Mouse (Mus musculus): Measurements from ENCODE around the gene Iars2. TPM values are rescaled to one million over a fixed set of nuclear protein-coding genes. Genes with fewer than 3 reads are reported as not detected.

The Iars2 gene
- total and polyA plus RNA-seq, 3 experiments = 39.9 to 43.9 TPM; not detected in 1

- Histone ChIP-seq H3K4me1 (ENCODE audit: control insufficient read depth in 1 of 2, insufficient read depth in 2 of 2, low read length in 2 of 2) (no peaks in the 10 kb centered on the region), H3K9ac (ENCODE audit: control insufficient read depth, low read depth, low read length, poor library complexity, severe bottlenecking) (no peak overlapping the region), H3K36me3 (ENCODE audit: control insufficient read depth in 1 of 2, insufficient read depth in 2 of 2, low read length in 2 of 2) (peaks cover 0 to 8% of the 10 kb centered on the region in 2 experiments; a peak in 2 of 4 replicates), H3K27me3 (ENCODE audit: control insufficient read depth in 1 of 2, insufficient read depth in 2 of 2, low read length in 2 of 2) (no peaks in the 10 kb centered on the region), H3K27ac (ENCODE audit: control insufficient read depth, low read depth, low read length) (no peak overlapping the region), H3K79me2 (ENCODE audit: control insufficient read depth, insufficient read depth, low read length, poor library complexity) (no peaks in the 10 kb centered on the region), H3K9me3 (replicated peaks; ENCODE audit: insufficient read depth, low read length) (no peaks in the 10 kb centered on the region), H3K4me3 (ENCODE audit: control insufficient read depth in 1 of 2, insufficient read depth in 1 of 2, low read depth in 2 of 2, low read length in 2 of 2) (no peak overlapping the region)
- DNase-seq (ENCODE audit: low read depth, low spot score) = no peak
- TF ChIP-seq USF2 (IDR thresholded peaks at IDR 0.05; ENCODE audit: borderline replicate concordance in 1 of 2, insufficient read depth in 1 of 2, low read depth in 1 of 2, low read length in 2 of 2) = no peak
- TF ChIP-seq KAT2A (conservative IDR thresholded peaks at IDR 0.05; ENCODE audit: low read depth, low read length) = no peak
- TF ChIP-seq USF1 (IDR thresholded peaks at IDR 0.05; ENCODE audit: low read depth, low read length) = no peak
- TF ChIP-seq ETS1 (IDR thresholded peaks at IDR 0.05; ENCODE audit: low read depth, low read length) = no peak
- TF ChIP-seq ZKSCAN1 (IDR thresholded peaks at IDR 0.05; ENCODE audit: low read depth, low read length) = no peak
- TF ChIP-seq TBP (IDR thresholded peaks at IDR 0.05; ENCODE audit: low read depth, low read length) = no peak
- TF ChIP-seq RCOR1 (IDR thresholded peaks at IDR 0.05; ENCODE audit: low read depth, low read length) = no peak
- TF ChIP-seq UBTF (IDR thresholded peaks at IDR 0.05; ENCODE audit: borderline replicate concordance, insufficient read depth, low read depth, low read length) = no peak
- TF ChIP-seq ZNF384 (IDR thresholded peaks at IDR 0.05; ENCODE audit: low read depth, low read length) = no peak
- TF ChIP-seq NELFE (IDR thresholded peaks at IDR 0.05; ENCODE audit: low read depth, low read length) = no peak
- no peak for TF ChIP-seq HCFC1 (IDR thresholded peaks at IDR 0.05; ENCODE audit: low read depth, low read length)
- no peak for TF ChIP-seq MEF2A (IDR thresholded peaks at IDR 0.05; ENCODE audit: extremely low read depth, insufficient replicate concordance, low read depth, low read length, poor library complexity, severe bottlenecking)
- no peak for TF ChIP-seq POLR2AphosphoS5 (IDR thresholded peaks at IDR 0.05; ENCODE audit: borderline replicate concordance, low read depth, low read length)
- no peak for TF ChIP-seq BHLHE40 (IDR thresholded peaks at IDR 0.05; ENCODE audit: borderline replicate concordance, low read depth, low read length)
Measured at GRCm38 (mm10) chr1:185298496-185298895, 30.7 kb downstream of the Iars2 start.

GRCm38 (mm10) chr1:185296850-185297249, 32.3 kb downstream of the Iars2 start:
- H3K4me1 ChIP-seq (ENCODE audit: control insufficient read depth in 1 of 2, insufficient read depth in 2 of 2, low read length in 2 of 2) = no peaks in the 10 kb centered on the region
- no peak overlapping the region for H3K9ac ChIP-seq (ENCODE audit: control insufficient read depth, low read depth, low read length, poor library complexity, severe bottlenecking)
- DNase-seq (ENCODE audit: low read depth, low spot score) = no peak
- no peak overlapping the region for H3K27ac ChIP-seq (ENCODE audit: control insufficient read depth, low read depth, low read length)
- no peaks in the 10 kb centered on the region for H3K27me3 ChIP-seq (ENCODE audit: control insufficient read depth in 1 of 2, insufficient read depth in 2 of 2, low read length in 2 of 2)
- no peaks in the 10 kb centered on the region for H3K9me3 ChIP-seq (replicated peaks; ENCODE audit: insufficient read depth, low read length)
- peaks cover 0 to 8% of the 10 kb centered on the region in 2 experiments; a peak in 2 of 4 replicates for H3K36me3 ChIP-seq (ENCODE audit: control insufficient read depth in 1 of 2, insufficient read depth in 2 of 2, low read length in 2 of 2)
- TF ChIP-seq POLR2AphosphoS2 (IDR thresholded peaks at IDR 0.05; ENCODE audit: low read length) (no peak), POLR2A (IDR thresholded peaks at IDR 0.05; ENCODE audit: control insufficient read depth in 1 of 2, insufficient read depth in 1 of 2, low read depth in 1 of 2, low read length in 2 of 2, poor library complexity in 1 of 2) (no peak), MAX (IDR thresholded peaks at IDR 0.05; ENCODE audit: low read length) (no peak), MYC (IDR thresholded peaks at IDR 0.05; ENCODE audit: low read depth, low read length) (no peak), TCF12 (IDR thresholded peaks at IDR 0.05; ENCODE audit: low read depth, low read length) (no peak), CTCF (IDR thresholded peaks at IDR 0.05 in 2 of 3, conservative IDR thresholded peaks at IDR 0.05 in 1 of 3; ENCODE audit: control insufficient read depth in 1 of 3, insufficient read depth in 1 of 3, low read depth in 2 of 3, low read length in 3 of 3, poor library complexity in 1 of 3, severe bottlenecking in 1 of 3) (no peak), E2F4 (IDR thresholded peaks at IDR 0.05; ENCODE audit: borderline replicate concordance, low read depth, low read length) (no peak), ZC3H11A (IDR thresholded peaks at IDR 0.05; ENCODE audit: low read depth, low read length) (no peak), ETS1 (IDR thresholded peaks at IDR 0.05; ENCODE audit: low read depth, low read length) (no peak), JUND (IDR thresholded peaks at IDR 0.05; ENCODE audit: low read depth, low read length) (no peak), SIN3A (IDR thresholded peaks at IDR 0.05; ENCODE audit: low read length) (no peak), CHD2 (IDR thresholded peaks at IDR 0.05; ENCODE audit: low read length) (no peak), BHLHE40 (IDR thresholded peaks at IDR 0.05; ENCODE audit: borderline replicate concordance, low read depth, low read length) (no peak), TBP (IDR thresholded peaks at IDR 0.05; ENCODE audit: low read depth, low read length) (no peak)
- no peaks in the 10 kb centered on the region for H3K79me2 ChIP-seq (ENCODE audit: control insufficient read depth, insufficient read depth, low read length, poor library complexity)
- no peak overlapping the region for H3K4me3 ChIP-seq (ENCODE audit: control insufficient read depth in 1 of 2, insufficient read depth in 1 of 2, low read depth in 2 of 2, low read length in 2 of 2)

Data from MEL (cell line).